Mouse (Mus musculus) embryonic facial prominence, embryonic 12.5 days (tissue): ENCODE results near the gene Bco1. TPM values are rescaled to one million over a fixed set of nuclear protein-coding genes. Genes with fewer than 3 reads are reported as not detected.
A peak's percentile ranks its signal among the peaks of the same experiment; 100 is the strongest.

Experiments
- ATAC-seq: fragments of 200-750 bp; cut with Nextera tagmentation; 2 replicates; pipeline ENCODE4 v1.8.0; 2017; ENCODE audit not compliant: insufficient number of reproducible peaks, insufficient read depth, low FRiP score, low TSS enrichment
- H3K27ac ChIP-seq: fragments of 300-500 bp; sonication (generic); 2 replicates; pipeline ENCODE4 v1.5.1; 2016; ENCODE audit warnings: mild to moderate bottlenecking
- H3K27me3 ChIP-seq: fragments of 300-500 bp; sonication (generic); 2 replicates; pipeline ENCODE4 v1.6.1; 2016; ENCODE audit warnings: mild to moderate bottlenecking, moderate library complexity
- H3K36me3 ChIP-seq: fragments of 300-500 bp; sonication (generic); 2 replicates; pipeline ENCODE4 v1.6.1; 2016; ENCODE audit warnings: mild to moderate bottlenecking
- H3K4me1 ChIP-seq: fragments of 300-500 bp; sonication (generic); 2 replicates; pipeline ENCODE4 v1.6.1; 2016
- H3K4me2 ChIP-seq: fragments of 300-500 bp; sonication (generic); replicated peaks from 2 replicates; pipeline ENCODE4 v1.6.1; 2016; ENCODE audit warnings: mild to moderate bottlenecking, moderate library complexity
- H3K4me3 ChIP-seq: fragments of 300-500 bp; sonication (generic); 2 replicates; pipeline ENCODE4 v1.5.1; 2016; ENCODE audit warnings: mild to moderate bottlenecking
- H3K9ac ChIP-seq: fragments of 300-500 bp; sonication (generic); 2 replicates; pipeline ENCODE4 v1.6.1; 2016; ENCODE audit warnings: mild to moderate bottlenecking, moderate library complexity
- H3K9me3 ChIP-seq: fragments of 300-500 bp; sonication (generic); 2 replicates; pipeline ENCODE4 v1.6.1; 2016; ENCODE audit warnings: mild to moderate bottlenecking, moderate library complexity
- WGBS: fragments of 180-500 bp; shearing (Covaris S2); methylation state at CpG from one replicate; pipeline ENCODE4 v1.1.7; 2016; 5-methylcytosine and 5-hydroxymethylcytosine counted together
- polyA plus RNA-seq: library from polyadenylated mRNA; unstranded; fragments of >200 nt; fragmentation: Nextera tagmentation; extraction: Ambion mirVana; gene quantifications from 2 replicates; pipeline ENCODE4 v1.2.1, GENCODE M21; 2016

Bco1 gene
- polyA plus RNA-seq, 1 experiment from 2014 or later = 0.38 TPM

DNA sequence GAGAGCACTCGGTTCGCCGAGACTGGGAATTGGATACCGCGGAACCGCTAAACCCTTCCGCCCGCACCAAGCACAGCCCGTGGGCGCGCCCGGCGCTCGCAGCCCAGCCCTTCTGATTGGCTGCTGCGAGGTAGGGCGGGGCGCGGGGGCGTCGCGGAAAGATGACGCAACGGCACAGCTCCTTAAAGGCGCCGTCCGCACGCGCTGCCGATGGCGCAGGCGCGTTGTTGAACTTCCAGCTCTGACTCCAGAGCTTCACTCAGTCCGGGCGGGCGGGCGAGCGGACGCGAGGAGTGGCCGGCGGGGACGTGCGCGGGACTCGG is 62.1 kb downstream of the Bco1 start:
- peak overlapping the region; percentile 82 for H3K4me2 ChIP-seq
- no peaks in the 10 kb centered on the region for H3K27me3 ChIP-seq
- H3K27ac ChIP-seq = peak overlapping the region; percentile 84
- peak; percentile 96 for ATAC-seq
- H3K4me1 ChIP-seq = peaks cover 19% of the 10 kb centered on the region
- under 1% methylated on average over 45 of the region's 45 CpGs for WGBS
- peak overlapping the region; percentile 85 for H3K4me3 ChIP-seq
- no peaks in the 10 kb centered on the region for H3K36me3 ChIP-seq
- H3K9me3 ChIP-seq = no peaks in the 10 kb centered on the region
- H3K9ac ChIP-seq = peak overlapping the region; percentile 87

DNA sequence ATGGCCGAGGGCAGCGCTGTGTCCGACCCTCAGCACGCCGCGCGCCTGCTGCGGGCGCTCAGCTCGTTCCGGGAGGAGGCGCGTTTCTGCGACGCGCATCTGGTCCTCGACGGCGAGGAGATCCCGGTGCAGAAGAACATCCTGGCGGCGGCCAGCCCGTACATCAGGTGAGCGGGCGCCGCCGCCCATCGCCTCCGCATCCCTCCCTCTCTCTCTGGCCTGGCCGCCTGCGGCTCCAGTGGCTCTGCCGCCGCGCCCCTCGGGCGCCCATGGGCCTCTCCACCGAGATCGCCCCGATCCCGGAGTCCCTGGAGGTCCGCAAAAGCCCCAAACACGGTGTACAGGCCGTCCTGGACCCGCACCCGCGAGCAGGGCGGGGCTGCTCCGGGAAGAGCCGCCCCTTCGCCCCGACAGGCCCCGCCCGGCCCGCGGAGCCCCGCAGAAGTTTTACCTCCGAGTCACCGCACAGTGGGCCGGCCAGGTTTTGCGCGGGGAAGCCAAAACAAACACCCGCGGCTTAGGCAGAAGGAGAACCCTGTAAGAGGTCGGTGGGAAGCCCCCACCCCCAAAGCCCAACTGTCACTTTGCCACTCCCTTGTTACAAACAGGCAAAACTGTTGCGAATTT is 62.6 kb downstream of the Bco1 start, which contains the start of gene Gan:
TSS of gene Gan (plus strand) at position 1 of the 627 bp plus-strand sequence.
- peak; percentile 73 for ATAC-seq
- Histone ChIP-seq H3K9me3 (no peaks in the 10 kb centered on the region), H3K4me1 (peaks cover 19% of the 10 kb centered on the region), H3K4me3 (peak within 1 kb of the TSS; percentile 85), H3K4me2 (peak within 1 kb of the TSS; percentile 82), H3K27me3 (no peaks in the 10 kb centered on the region), H3K36me3 (no peaks in the 10 kb centered on the region), H3K27ac (peak within 1 kb of the TSS; percentile 84), H3K9ac (peak within 1 kb of the TSS; percentile 87)
- under 1% methylated on average over 64 of the region's 65 CpGs for WGBS

DNA sequence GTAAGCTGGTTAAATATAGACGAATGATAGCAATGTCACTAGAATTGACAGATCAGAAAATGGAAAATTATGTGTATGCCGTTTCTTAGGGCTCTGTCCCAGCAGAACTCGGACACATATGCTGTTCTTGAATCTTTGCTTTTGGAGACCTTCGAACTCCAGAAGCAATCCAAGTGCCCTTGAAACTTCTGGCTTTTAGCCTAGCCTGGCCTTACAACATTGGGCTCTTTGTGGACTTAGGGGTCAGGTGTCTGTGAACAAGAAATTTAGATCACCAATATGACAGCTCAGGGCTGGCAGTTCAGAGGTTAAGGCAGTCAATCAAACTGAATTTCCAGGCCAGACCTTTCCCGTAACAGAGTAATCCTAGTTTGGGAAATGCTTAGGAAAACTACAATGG is 63.4 kb downstream of the Bco1 start:
- ATAC-seq = no peak
- H3K4me3 ChIP-seq = peak overlapping the region; percentile 85
- WGBS = 60% methylated on average over 5 of the region's 5 CpGs
- H3K9ac ChIP-seq = 0 out of 2 replicates have a peak overlapping the region, but pooled peaks have one; percentile 87
- H3K4me1 ChIP-seq = peaks cover 19% of the 10 kb centered on the region
- H3K9me3 ChIP-seq = no peaks in the 10 kb centered on the region
- H3K4me2 ChIP-seq = peak overlapping the region; percentile 82
- H3K27me3 ChIP-seq = no peaks in the 10 kb centered on the region
- H3K27ac ChIP-seq = no peak overlapping the region
- H3K36me3 ChIP-seq = no peaks in the 10 kb centered on the region

DNA sequence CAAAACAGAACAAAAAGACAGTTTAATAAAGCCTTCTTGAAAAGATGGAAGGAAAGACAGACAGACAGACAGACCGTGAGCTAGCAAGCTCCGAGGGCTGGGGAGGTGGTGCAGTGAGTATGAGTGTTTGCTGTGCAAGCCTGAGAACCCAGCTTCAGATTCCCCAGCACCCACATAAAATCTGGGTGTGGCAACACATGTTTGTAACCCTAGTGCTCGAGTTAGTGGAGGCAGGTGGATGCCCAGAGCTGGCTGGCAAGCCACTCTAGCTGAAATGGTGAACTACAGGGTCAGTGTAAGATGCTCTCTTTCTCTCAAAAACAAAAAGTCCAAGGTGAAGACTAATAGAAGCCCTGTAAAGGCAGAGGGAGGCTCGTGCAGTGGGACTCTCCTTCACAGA is 69.3 kb downstream of the Bco1 start:
- H3K4me3 ChIP-seq = no peak overlapping the region
- H3K36me3 ChIP-seq = no peaks in the 10 kb centered on the region
- no peak overlapping the region for H3K9ac ChIP-seq
- WGBS = 86% methylated on average over 4 of the region's 4 CpGs
- H3K4me1 ChIP-seq = peaks cover 1% of the 10 kb centered on the region; the same call in 1 of the 2 replicates
- no peak overlapping the region for H3K27ac ChIP-seq
- H3K27me3 ChIP-seq = no peaks in the 10 kb centered on the region
- no peak for ATAC-seq
- no peak overlapping the region for H3K4me2 ChIP-seq
- no peaks in the 10 kb centered on the region for H3K9me3 ChIP-seq

DNA sequence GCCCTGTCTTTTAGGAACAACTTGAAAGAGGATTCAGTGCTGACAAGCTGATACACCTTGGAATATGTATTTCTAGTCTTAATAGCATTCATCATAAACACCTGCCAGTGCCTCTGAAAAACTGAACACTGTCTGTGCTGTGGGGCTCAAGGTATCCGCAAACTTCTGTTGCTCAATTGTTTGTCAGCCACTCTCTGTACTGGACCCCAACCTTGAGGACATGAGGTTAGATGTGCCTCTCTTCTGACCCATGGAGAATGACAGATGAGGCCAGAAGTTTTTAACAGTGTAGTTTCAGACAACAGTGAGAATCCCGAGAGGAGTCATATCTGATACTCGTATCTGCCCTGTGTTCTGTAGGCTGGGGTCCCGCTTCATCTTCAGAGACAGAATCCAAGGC is 69.9 kb downstream of the Bco1 start:
- ATAC-seq = no peak
- H3K4me1 ChIP-seq = no peaks in the 10 kb centered on the region
- H3K27ac ChIP-seq = no peak overlapping the region
- no peaks in the 10 kb centered on the region for H3K9me3 ChIP-seq
- H3K27me3 ChIP-seq = no peaks in the 10 kb centered on the region
- H3K4me3 ChIP-seq = no peak overlapping the region
- no peak overlapping the region for H3K4me2 ChIP-seq
- H3K9ac ChIP-seq = no peak overlapping the region
- 88% methylated on average over 4 of the region's 4 CpGs for WGBS
- H3K36me3 ChIP-seq = no peaks in the 10 kb centered on the region

DNA sequence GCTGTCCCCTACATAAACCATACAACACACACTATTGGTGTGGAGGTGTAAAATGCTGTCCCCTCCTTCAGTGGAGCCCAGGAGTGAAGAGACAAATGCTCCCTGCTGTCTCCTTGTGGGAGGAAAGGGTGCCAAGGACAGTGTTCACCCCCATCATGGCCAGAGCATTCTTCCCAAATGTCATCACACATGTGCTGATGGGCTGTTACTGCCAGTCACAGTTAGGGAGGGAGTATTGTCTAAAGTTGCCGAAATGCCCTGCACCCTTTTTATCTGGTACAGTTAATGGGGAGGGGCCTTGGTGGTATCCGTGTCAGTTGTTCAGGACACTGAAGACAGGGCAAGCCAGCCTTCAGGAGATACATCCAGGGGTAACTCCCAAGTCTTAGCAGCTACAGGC is 70.9 kb downstream of the Bco1 start:
- no peaks in the 10 kb centered on the region for H3K9me3 ChIP-seq
- WGBS = 79% methylated on average over 2 of the region's 2 CpGs
- no peaks in the 10 kb centered on the region for H3K36me3 ChIP-seq
- H3K27me3 ChIP-seq = no peaks in the 10 kb centered on the region
- no peak overlapping the region for H3K4me3 ChIP-seq
- no peak overlapping the region for H3K27ac ChIP-seq
- H3K4me1 ChIP-seq = no peaks in the 10 kb centered on the region
- no peak for ATAC-seq
- no peak overlapping the region for H3K9ac ChIP-seq
- H3K4me2 ChIP-seq = no peak overlapping the region

DNA sequence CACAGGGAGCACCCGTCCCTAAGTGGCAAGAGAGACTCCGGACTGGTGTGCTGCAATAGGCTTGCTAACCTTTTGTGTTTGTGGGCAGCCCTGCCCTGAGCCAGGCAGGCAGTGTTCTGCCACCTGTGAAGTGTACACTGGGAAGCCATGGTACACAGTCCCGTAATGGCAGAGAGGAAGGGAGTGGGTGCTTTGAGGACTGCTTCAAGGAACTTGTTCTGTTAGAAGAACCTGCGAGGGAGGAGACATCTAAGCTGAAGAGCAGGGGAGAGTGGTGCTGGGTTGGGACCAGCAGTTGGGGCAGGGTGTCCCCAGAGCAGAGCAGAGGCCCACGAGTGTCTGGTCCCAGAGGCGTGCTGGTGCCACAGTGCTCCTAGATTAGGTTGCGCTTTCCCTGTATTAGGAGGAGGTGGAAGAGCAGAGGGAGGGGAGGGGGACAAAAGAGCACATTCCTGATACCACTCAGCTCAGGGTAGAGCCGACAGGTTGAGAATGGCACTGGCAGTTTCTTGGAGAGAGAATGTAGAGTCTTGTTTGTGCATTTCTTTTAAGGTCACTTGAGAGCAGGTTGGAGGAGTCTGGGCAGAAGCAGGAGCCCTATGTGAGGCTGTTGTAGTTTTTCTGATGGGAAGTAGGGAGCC is 71.7 kb downstream of the Bco1 start:
- Histone ChIP-seq H3K9me3 (no peaks in the 10 kb centered on the region), H3K27ac (no peak overlapping the region), H3K9ac (no peak overlapping the region), H3K4me3 (no peak overlapping the region), H3K4me1 (no peaks in the 10 kb centered on the region), H3K36me3 (no peaks in the 10 kb centered on the region), H3K27me3 (no peaks in the 10 kb centered on the region), H3K4me2 (no peak overlapping the region)
- 76% methylated on average over 8 of the region's 8 CpGs for WGBS
- no peak for ATAC-seq

DNA sequence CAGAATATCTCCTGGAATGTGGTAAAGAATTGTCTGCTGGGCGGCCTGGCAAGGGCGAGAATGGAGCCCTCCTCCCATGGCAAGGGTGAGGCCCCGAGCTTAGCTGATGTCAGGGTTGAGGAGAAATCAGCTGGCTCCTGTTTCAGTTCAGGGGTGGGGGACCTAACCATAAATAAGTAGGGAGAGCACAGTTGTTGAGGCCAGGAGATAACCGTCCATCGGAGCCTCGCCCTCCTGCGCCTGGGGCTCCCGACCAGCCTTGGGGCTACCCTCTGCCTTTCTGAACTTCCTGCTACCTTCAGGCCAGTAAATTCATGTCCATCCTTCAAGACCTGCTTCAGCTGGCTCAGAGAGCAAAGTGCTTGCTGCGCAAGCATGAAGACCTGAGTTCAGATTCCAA is 72.7 kb downstream of the Bco1 start:
- no peaks in the 10 kb centered on the region for H3K9me3 ChIP-seq
- H3K27ac ChIP-seq = no peak overlapping the region
- H3K4me2 ChIP-seq = no peak overlapping the region
- H3K36me3 ChIP-seq = no peaks in the 10 kb centered on the region
- no peak overlapping the region for H3K9ac ChIP-seq
- 91% methylated on average over 9 of the region's 9 CpGs for WGBS
- ATAC-seq = no peak
- no peaks in the 10 kb centered on the region for H3K27me3 ChIP-seq
- H3K4me1 ChIP-seq = 0 out of 2 replicates have a peak, but pooled peaks cover 4% of the 10 kb centered on the region
- H3K4me3 ChIP-seq = no peak overlapping the region

DNA sequence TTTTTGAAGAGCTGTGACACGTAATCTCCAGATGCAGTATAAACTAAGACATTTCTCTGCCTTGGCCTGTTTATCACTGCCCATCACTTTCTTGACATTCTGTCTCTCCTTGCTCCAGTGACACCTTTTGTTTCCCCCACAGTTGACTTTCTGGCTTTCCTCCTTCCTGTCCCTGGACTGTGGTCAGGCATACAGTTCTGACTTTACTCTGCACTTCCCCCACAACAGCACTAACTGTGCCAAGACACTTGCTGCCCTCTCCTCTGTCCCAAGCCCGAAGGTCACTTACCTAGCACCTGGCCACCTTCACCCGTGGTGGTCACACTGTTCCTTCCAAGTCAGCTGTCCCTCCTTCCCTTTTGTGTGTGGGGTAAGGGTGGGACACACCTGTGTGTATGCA is 76.2 kb downstream of the Bco1 start:
- no peaks in the 10 kb centered on the region for H3K9me3 ChIP-seq
- 0 out of 2 replicates have a peak, but pooled peaks cover 4% of the 10 kb centered on the region for H3K4me1 ChIP-seq
- no peak overlapping the region for H3K4me3 ChIP-seq
- no peak for ATAC-seq
- no peak overlapping the region for H3K27ac ChIP-seq
- H3K4me2 ChIP-seq = no peak overlapping the region
- H3K36me3 ChIP-seq = no peaks in the 10 kb centered on the region; the same call in 1 of the 2 replicates
- no peak overlapping the region for H3K9ac ChIP-seq
- 83% methylated on average over 3 of the region's 3 CpGs for WGBS
- H3K27me3 ChIP-seq = no peaks in the 10 kb centered on the region

DNA sequence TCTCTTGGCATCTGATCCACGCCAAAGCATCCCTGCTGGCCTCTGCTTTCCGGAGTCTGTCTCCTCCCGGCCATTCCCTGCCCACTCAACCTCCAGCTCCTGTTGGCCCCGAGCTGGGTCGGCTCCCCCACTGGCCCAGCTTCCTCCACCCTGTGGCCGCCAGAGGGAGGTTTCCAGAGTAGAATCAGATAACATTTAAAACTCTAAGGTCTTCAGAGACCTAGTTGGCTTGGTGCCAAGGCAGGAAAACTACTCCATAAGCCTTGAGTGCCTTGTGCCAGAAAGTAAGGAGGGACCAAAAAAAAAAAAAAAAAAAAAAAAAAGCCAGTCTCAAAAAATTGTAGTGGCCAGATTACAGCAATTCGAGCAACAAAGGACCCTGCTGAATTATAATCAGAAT is 77.2 kb downstream of the Bco1 start:
- Histone ChIP-seq H3K9ac (no peak overlapping the region), H3K27me3 (no peaks in the 10 kb centered on the region), H3K36me3 (no peaks in the 10 kb centered on the region; the same call in 1 of the 2 replicates), H3K9me3 (no peaks in the 10 kb centered on the region), H3K27ac (no peak overlapping the region), H3K4me1 (0 out of 2 replicates have a peak, but pooled peaks cover 4% of the 10 kb centered on the region), H3K4me3 (no peak overlapping the region), H3K4me2 (no peak overlapping the region)
- 43% methylated on average over 7 of the region's 7 CpGs for WGBS
- ATAC-seq = no peak

DNA sequence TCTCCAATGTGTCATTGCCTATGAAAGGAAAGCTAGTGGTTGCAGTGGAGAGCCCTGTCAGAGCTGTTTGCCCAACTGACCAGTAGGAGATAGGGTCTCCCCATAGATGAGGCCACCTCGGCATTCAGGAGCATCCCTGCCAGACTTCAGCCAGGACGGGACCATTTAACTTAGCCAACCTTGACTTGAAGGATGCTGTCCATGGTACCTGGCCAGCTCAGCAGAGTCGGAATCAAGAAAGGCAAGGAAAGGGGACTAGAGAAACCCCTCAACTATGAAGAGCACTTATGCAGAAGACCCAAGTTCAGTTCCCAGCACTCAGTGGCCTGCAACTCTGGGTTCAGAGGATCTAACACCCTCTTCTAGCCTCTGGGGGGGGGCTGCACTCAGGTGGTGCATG is 78.0 kb downstream of the Bco1 start:
- Histone ChIP-seq H3K9ac (no peak overlapping the region), H3K9me3 (no peaks in the 10 kb centered on the region), H3K27me3 (no peaks in the 10 kb centered on the region), H3K4me2 (no peak overlapping the region), H3K4me1 (0 out of 2 replicates have a peak, but pooled peaks cover 4% of the 10 kb centered on the region), H3K27ac (no peak overlapping the region), H3K4me3 (no peak overlapping the region), H3K36me3 (no peaks in the 10 kb centered on the region; the same call in 1 of the 2 replicates)
- 80% methylated on average over 3 of the region's 3 CpGs for WGBS
- no peak for ATAC-seq

DNA sequence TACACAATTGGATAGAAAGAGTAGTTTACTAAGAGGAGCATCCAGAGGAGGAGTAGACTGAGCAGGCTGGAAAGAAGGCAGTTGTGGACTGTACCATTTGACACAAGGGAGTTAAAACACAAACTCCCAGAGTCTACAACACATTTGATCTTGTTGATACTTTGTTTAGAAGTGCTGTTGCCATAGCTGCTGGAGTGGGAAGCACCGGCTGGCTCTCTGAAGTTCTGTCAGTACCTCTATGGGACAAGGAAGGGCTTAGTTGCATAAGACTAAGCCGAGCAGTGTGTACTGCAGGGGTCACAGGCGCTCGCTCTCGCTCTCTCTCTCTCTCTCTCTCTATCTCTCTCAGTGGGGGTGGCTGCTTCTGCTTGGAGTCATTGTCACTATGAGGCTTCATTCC is 78.9 kb downstream of the Bco1 start:
- 93% methylated on average over 5 of the region's 5 CpGs for WGBS
- Histone ChIP-seq H3K4me2 (no peak overlapping the region), H3K27ac (no peak overlapping the region), H3K36me3 (no peaks in the 10 kb centered on the region; the same call in none of the 2 replicates), H3K9ac (no peak overlapping the region), H3K4me1 (0 out of 2 replicates have a peak, but pooled peaks cover 4% of the 10 kb centered on the region), H3K4me3 (no peak overlapping the region), H3K9me3 (no peaks in the 10 kb centered on the region), H3K27me3 (no peaks in the 10 kb centered on the region)
- no peak for ATAC-seq
